Mouse (Mus musculus) midbrain, embryonic 15.5 days (tissue): ENCODE measurements around the gene Olfr649. TPM values are rescaled to one million over a fixed set of nuclear protein-coding genes. Genes with fewer than 3 reads are reported as not detected.

Experiments
- ATAC-seq: fragments of 200-750 bp; cut with Nextera tagmentation; replicated peaks from 2 replicates; pipeline ENCODE4 v1.8.0; 2017; ENCODE audit warnings: moderate TSS enrichment
- H3K27ac ChIP-seq: fragments of 300-500 bp; sonication (generic); 2 replicates; pipeline ENCODE4 v1.5.1; 2015; ENCODE audit warnings: mild to moderate bottlenecking, inconsistent platforms
- H3K27me3 ChIP-seq: fragments of 300-500 bp; sonication (generic); replicated peaks from 2 replicates; pipeline ENCODE4 v1.6.1; 2015; ENCODE audit warnings: inconsistent platforms
- H3K36me3 ChIP-seq: fragments of 300-500 bp; sonication (generic); replicated peaks from 2 replicates; pipeline ENCODE4 v1.6.1; 2015; ENCODE audit warnings: inconsistent platforms
- H3K4me1 ChIP-seq: fragments of 300-500 bp; sonication (generic); 2 replicates; pipeline ENCODE4 v1.6.1; 2015; ENCODE audit warnings: inconsistent platforms
- H3K4me2 ChIP-seq: fragments of 300-500 bp; sonication (generic); 2 replicates; pipeline ENCODE4 v1.6.1; 2015; ENCODE audit warnings: inconsistent platforms, mild to moderate bottlenecking, moderate library complexity
- H3K4me3 ChIP-seq: fragments of 300-500 bp; sonication (generic); 2 replicates; pipeline ENCODE4 v1.5.1; 2015; ENCODE audit warnings: mild to moderate bottlenecking, inconsistent platforms
- H3K9ac ChIP-seq: fragments of 300-500 bp; sonication (generic); 2 replicates; pipeline ENCODE4 v1.6.1; 2015; ENCODE audit warnings: mild to moderate bottlenecking, inconsistent platforms
- H3K9me3 ChIP-seq: fragments of 300-500 bp; sonication (generic); 2 replicates; pipeline ENCODE4 v1.6.1; 2016; ENCODE audit warnings: inconsistent platforms
- WGBS: fragments of 180-500 bp; shearing (Covaris S2); methylation state at CpG from one replicate; pipeline ENCODE4 v1.1.7; 2015; ENCODE audit warnings: mixed read lengths; 5-methylcytosine and 5-hydroxymethylcytosine counted together
- polyA plus RNA-seq: library from polyadenylated mRNA; unstranded; fragments of >200 nt; fragmentation: Nextera tagmentation; extraction: Ambion mirVana; gene quantifications from 2 replicates; pipeline ENCODE4 v1.2.1, GENCODE M21; 2015

Olfr649 gene
- polyA plus RNA-seq, 1 experiment from 2014 or later: not detected

DNA sequence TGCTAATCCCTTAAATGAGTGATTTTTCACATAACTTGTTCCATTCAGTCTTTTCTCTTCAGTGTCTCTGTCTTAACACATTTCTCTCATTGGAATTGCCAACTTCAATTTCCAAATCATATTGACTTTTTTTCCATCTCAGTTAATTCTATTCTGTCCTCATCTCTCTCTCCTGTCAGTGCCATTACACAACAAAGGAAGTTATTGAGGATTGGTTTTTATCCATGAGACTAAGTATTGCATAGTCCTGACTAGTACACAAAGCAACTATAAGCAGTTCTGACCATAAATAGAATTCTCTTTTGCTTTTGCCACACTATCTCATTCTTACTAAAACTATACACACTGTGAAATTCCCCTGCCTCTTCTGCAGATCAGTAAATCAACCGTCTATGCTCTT, 16.7 kb downstream of the Olfr649 start:
- H3K4me1 ChIP-seq: no peaks in the 10 kb centered on the region
- H3K9me3 ChIP-seq: no peaks in the 10 kb centered on the region
- no peaks in the 10 kb centered on the region for H3K36me3 ChIP-seq
- no peak overlapping the region for H3K4me2 ChIP-seq
- H3K27me3 ChIP-seq: no peaks in the 10 kb centered on the region
- H3K9ac ChIP-seq: no peak overlapping the region
- ATAC-seq: no peak
- H3K27ac ChIP-seq: no peak overlapping the region
- 81% methylated on average over 1 of the region's 1 CpGs for WGBS
- H3K4me3 ChIP-seq: no peak overlapping the region

GRCm38 (mm10) chr7:104178422-104179054, 17.2 kb downstream of the Olfr649 start:
- Histone ChIP-seq H3K4me3 (no peak overlapping the region), H3K4me1 (no peaks in the 10 kb centered on the region), H3K36me3 (no peaks in the 10 kb centered on the region), H3K9me3 (no peaks in the 10 kb centered on the region), H3K4me2 (no peak overlapping the region), H3K9ac (no peak overlapping the region), H3K27ac (no peak overlapping the region), H3K27me3 (no peaks in the 10 kb centered on the region)
- WGBS: 61% methylated on average over 5 of the region's 5 CpGs
- ATAC-seq: no peak; the same call in 1 of the 2 replicates

- Histone ChIP-seq H3K9me3 (no peaks in the 10 kb centered on the region), H3K36me3 (no peaks in the 10 kb centered on the region), H3K4me2 (no peak overlapping the region), H3K9ac (no peak overlapping the region), H3K4me3 (no peak overlapping the region), H3K4me1 (no peaks in the 10 kb centered on the region), H3K27ac (no peak overlapping the region), H3K27me3 (no peaks in the 10 kb centered on the region)
- no peak for ATAC-seq
- 21% methylated on average over 1 of the region's 1 CpGs for WGBS
Observed at GRCm38 (mm10) chr7:104175085-104175484, 20.7 kb downstream of the Olfr649 start.

GRCm38 (mm10) chr7:104169634-104170204, 26.1 kb downstream of the Olfr649 start:
- no peaks in the 10 kb centered on the region for H3K36me3 ChIP-seq
- H3K27ac ChIP-seq: no peak overlapping the region
- ATAC-seq: no peak
- H3K4me2 ChIP-seq: no peak overlapping the region
- 75% methylated on average over 6 of the region's 6 CpGs for WGBS
- no peak overlapping the region for H3K9ac ChIP-seq
- H3K4me1 ChIP-seq: no peaks in the 10 kb centered on the region
- H3K9me3 ChIP-seq: no peaks in the 10 kb centered on the region
- no peaks in the 10 kb centered on the region for H3K27me3 ChIP-seq
- H3K4me3 ChIP-seq: no peak overlapping the region

GRCm38 (mm10) chr7:104167105-104167504, 28.7 kb downstream of the Olfr649 start:
- no peak overlapping the region for H3K4me3 ChIP-seq
- no peaks in the 10 kb centered on the region for H3K4me1 ChIP-seq
- H3K9me3 ChIP-seq: no peaks in the 10 kb centered on the region
- no peaks in the 10 kb centered on the region for H3K27me3 ChIP-seq
- WGBS: 88% methylated on average over 6 of the region's 6 CpGs
- H3K4me2 ChIP-seq: no peak overlapping the region
- no peaks in the 10 kb centered on the region for H3K36me3 ChIP-seq
- no peak overlapping the region for H3K27ac ChIP-seq
- ATAC-seq: no peak
- H3K9ac ChIP-seq: no peak overlapping the region

- no peaks in the 10 kb centered on the region for H3K9me3 ChIP-seq
- no peaks in the 10 kb centered on the region for H3K4me1 ChIP-seq
- no peak within 1 kb of the TSS for H3K4me3 ChIP-seq
- no peak within 1 kb of the TSS for H3K4me2 ChIP-seq
- WGBS: 89% methylated on average over 2 of the region's 2 CpGs
- H3K9ac ChIP-seq: no peak within 1 kb of the TSS
- no peaks in the 10 kb centered on the region for H3K36me3 ChIP-seq
- no peak for ATAC-seq
- no peak within 1 kb of the TSS for H3K27ac ChIP-seq
- H3K27me3 ChIP-seq: no peaks in the 10 kb centered on the region
Observed at GRCm38 (mm10) chr7:104150456-104150855, 45.3 kb downstream of the Olfr649 start, which contains the start of gene Ubqlnl. TSS of gene Ubqlnl (minus strand) at chr7:104150556.

DNA sequence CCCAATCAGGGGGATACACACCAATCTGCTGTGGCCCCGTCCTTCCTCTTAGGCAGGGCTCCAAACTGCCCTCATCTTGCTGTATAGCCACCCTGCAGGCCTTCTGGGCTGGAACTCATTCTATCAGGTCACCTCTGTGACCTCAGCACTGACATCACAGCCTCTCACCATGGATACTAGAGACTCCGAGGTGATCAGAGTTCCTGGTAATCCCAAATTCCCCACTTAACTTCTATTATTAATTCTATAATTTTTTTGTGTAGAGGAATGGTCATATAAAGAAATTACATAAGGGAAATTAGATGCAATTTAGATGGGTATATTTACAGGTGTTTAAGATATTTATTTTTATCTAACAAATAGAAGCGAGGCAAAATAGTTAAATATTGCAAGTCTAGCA, 52.6 kb downstream of the Olfr649 start, which contains the start of gene Ubqln3:
Gene Ubqln3, minus strand, starts transcription at position 101 of the 400 bp plus-strand sequence.
- Histone ChIP-seq H3K4me1 (no peaks in the 10 kb centered on the region), H3K4me2 (no peak within 1 kb of the TSS), H3K36me3 (no peaks in the 10 kb centered on the region), H3K27ac (no peak within 1 kb of the TSS), H3K4me3 (no peak within 1 kb of the TSS), H3K27me3 (no peaks in the 10 kb centered on the region), H3K9ac (no peak within 1 kb of the TSS), H3K9me3 (no peaks in the 10 kb centered on the region)
- WGBS: 76% methylated on average over 3 of the region's 3 CpGs
- ATAC-seq: no peak

Other genes starting within 250 kb of the Olfr649 start
- gene Olfr635, start 224.8 kb downstream of the Olfr649 start, polyA plus RNA-seq: 0.01 and 0.03 TPM in 2 replicates
- gene Olfr638, start 197.2 kb downstream of the Olfr649 start, polyA plus RNA-seq: not detected in 2 replicates
- 0.04 TPM in 1 of 2 replicates, not detected in the other for gene Olfr639, start 178.7 kb downstream of the Olfr649 start, polyA plus RNA-seq
- gene Olfr640, start 170.4 kb downstream of the Olfr649 start, polyA plus RNA-seq: not detected in 2 replicates
- not detected in 2 replicates for gene Olfr641, start 160.5 kb downstream of the Olfr649 start, polyA plus RNA-seq
- gene Olfr642, start 143.3 kb downstream of the Olfr649 start, polyA plus RNA-seq: not detected in 2 replicates
- not detected in 2 replicates for gene 4930516K23Rik, start 134.5 kb downstream of the Olfr649 start, polyA plus RNA-seq
- not detected in 2 replicates for gene Olfr644, start 124.1 kb downstream of the Olfr649 start, polyA plus RNA-seq
- not detected in 2 replicates for gene Olfr645, start 110.5 kb downstream of the Olfr649 start, polyA plus RNA-seq
- gene Olfr646, start 91.1 kb downstream of the Olfr649 start, polyA plus RNA-seq: not detected in 2 replicates
- gene Ubqln5, start 66.2 kb downstream of the Olfr649 start, polyA plus RNA-seq: not detected in 2 replicates
- not detected in 2 replicates for gene Olfr643, start 58.6 kb downstream of the Olfr649 start, polyA plus RNA-seq
- not detected in 2 replicates for gene Ubqln3, start 52.7 kb downstream of the Olfr649 start, polyA plus RNA-seq
- gene Ubqlnl, start 45.4 kb downstream of the Olfr649 start, polyA plus RNA-seq: not detected in 2 replicates
- not detected in 2 replicates for gene Olfm5, start 31.2 kb downstream of the Olfr649 start, polyA plus RNA-seq
- 0.38 and 0.56 TPM in 2 replicates for gene Olfr648, start 12.6 kb downstream of the Olfr649 start, polyA plus RNA-seq
- 0.24 and 0.31 TPM in 2 replicates for gene Trim6, start 22.8 kb upstream of the Olfr649 start, polyA plus RNA-seq
- 0.94 and 1.2 TPM in 2 replicates for gene Trim34a, start 48.5 kb upstream of the Olfr649 start, polyA plus RNA-seq
- gene Trim5, start 92.1 kb upstream of the Olfr649 start, polyA plus RNA-seq: 0.15 and 0.30 TPM in 2 replicates
- 1.3 and 2.1 TPM in 2 replicates for gene Trim12a, start 119.5 kb upstream of the Olfr649 start, polyA plus RNA-seq
- gene Trim34b, start 133.5 kb upstream of the Olfr649 start, polyA plus RNA-seq: not detected in 2 replicates
- gene Trim12c, start 157.4 kb upstream of the Olfr649 start, polyA plus RNA-seq: 1.5 and 2.0 TPM in 2 replicates
- gene Trim30b, start 173.9 kb upstream of the Olfr649 start, polyA plus RNA-seq: 0.05 TPM in 1 of 2 replicates, not detected in the other
- gene Trim30c, start 204.9 kb upstream of the Olfr649 start, polyA plus RNA-seq: 0.15 and 0.19 TPM in 2 replicates